15 mouse cellular contexts compared by ENCODE assay signal in genomic region chr9:67094371-67094770, GRCm38 (mm10).
"Had no signal": no experiment of that assay in that cellular context is flagged by ENCODE, and none has a peak within 500 bp of the region (broad histone marks: within the 10 kb centered on the region; RNA-seq: fewer than 3 reads in every experiment).

No protein-coding gene starts in this region.

- H3K9ac ChIP-seq: kidney, embryonic 15.5 days; limb, embryonic 15.5 days; liver, embryonic 13.5 days; midbrain, embryonic 15.5 days; neural tube, embryonic 13.5 days; stomach, embryonic 15.5 days had no signal

- ATAC-seq: midbrain, embryonic 15.5 days had no signal

- H3K4me1 ChIP-seq: midbrain, embryonic 15.5 days had no signal

- H3K4me3 ChIP-seq: kidney, embryonic 15.5 days; limb, embryonic 15.5 days; liver, embryonic 13.5 days; midbrain, embryonic 10.5 days; midbrain, embryonic 15.5 days; neural tube, embryonic 13.5 days; stomach, embryonic 15.5 days had no signal

- DNase-seq: kidney, adult 18-20 months; kidney, postnatal 14 days; layer of hippocampus, postnatal 36 days; liver, embryonic 13.5 days; lung, adult 18-20 months; lung, postnatal 10 days; lung, postnatal 4 days; retina, postnatal 1 day; thymus, postnatal 14 days had no signal

- H3K27ac ChIP-seq: kidney, embryonic 15.5 days; limb, embryonic 15.5 days; liver, embryonic 13.5 days; midbrain, embryonic 10.5 days; midbrain, embryonic 15.5 days; neural tube, embryonic 13.5 days; stomach, embryonic 15.5 days had no signal

- H3K27me3 ChIP-seq: kidney, embryonic 15.5 days; limb, embryonic 15.5 days; liver, embryonic 13.5 days; midbrain, embryonic 15.5 days; neural tube, embryonic 13.5 days; stomach, embryonic 15.5 days had no signal

- H3K9me3 ChIP-seq: kidney, embryonic 15.5 days; limb, embryonic 15.5 days; liver, embryonic 13.5 days; midbrain, embryonic 10.5 days; midbrain, embryonic 15.5 days; neural tube, embryonic 13.5 days; stomach, embryonic 15.5 days had no signal

- H3K4me2 ChIP-seq: kidney, embryonic 15.5 days; limb, embryonic 15.5 days; liver, embryonic 13.5 days; midbrain, embryonic 15.5 days; neural tube, embryonic 13.5 days; stomach, embryonic 15.5 days had no signal

- H3K36me3 ChIP-seq: kidney, embryonic 15.5 days; limb, embryonic 15.5 days; liver, embryonic 13.5 days; midbrain, embryonic 10.5 days; midbrain, embryonic 15.5 days; neural tube, embryonic 13.5 days; stomach, embryonic 15.5 days had no signal
